Mouse (Mus musculus) midbrain, embryonic 11.5 days (tissue): ENCODE data around the gene Npas3. TPM values are rescaled to one million over a fixed set of nuclear protein-coding genes. Genes with fewer than 3 reads are reported as not detected.

Source experiments
- ATAC-seq: fragments of 200-750 bp; cut with Nextera tagmentation; 2 replicates; pipeline ENCODE4 v1.8.0; 2017; ENCODE audit warnings: moderate TSS enrichment, moderate library complexity; ENCODE audit not compliant: low FRiP score
- DNase-seq: peaks from one replicate; pipeline ENCODE4 v3.0.0; 2015; ENCODE audit warnings: low spot score; ENCODE audit errors: missing footprints
- H3K27ac ChIP-seq: fragments of 300-500 bp; sonication (generic); 2 replicates; pipeline ENCODE4 v1.5.1; 2014; ENCODE audit warnings: low read depth, low read length
- H3K27me3 ChIP-seq: fragments of 300-500 bp; sonication (generic); 2 replicates; pipeline ENCODE4 v1.6.1; 2014; ENCODE audit warnings: mild to moderate bottlenecking, low read length, moderate library complexity, mixed read lengths; ENCODE audit not compliant: control insufficient read depth, insufficient read depth
- H3K36me3 ChIP-seq: fragments of 300-500 bp; sonication (generic); 2 replicates; pipeline ENCODE4 v1.6.1; 2014; ENCODE audit warnings: mild to moderate bottlenecking, low read length, moderate library complexity, mixed read lengths; ENCODE audit not compliant: control insufficient read depth, insufficient read depth
- H3K4me1 ChIP-seq: fragments of 300-500 bp; sonication (generic); 2 replicates; pipeline ENCODE4 v1.6.1; 2014; ENCODE audit warnings: low read length; ENCODE audit not compliant: control insufficient read depth, insufficient read depth
- H3K4me2 ChIP-seq: fragments of 300-500 bp; sonication (generic); 2 replicates; pipeline ENCODE4 v1.6.1; 2014; ENCODE audit warnings: mild to moderate bottlenecking, moderate library complexity
- H3K4me3 ChIP-seq: fragments of 300-500 bp; sonication (generic); 2 replicates; pipeline ENCODE4 v1.5.1; 2014; ENCODE audit warnings: low read depth, low read length
- H3K9ac ChIP-seq: fragments of 300-500 bp; sonication (generic); 2 replicates; pipeline ENCODE4 v1.6.1; 2014; ENCODE audit warnings: low read length
- H3K9me3 ChIP-seq: fragments of 300-500 bp; sonication (generic); 2 replicates; pipeline ENCODE4 v1.6.1; 2016; ENCODE audit warnings: low read length; ENCODE audit not compliant: control insufficient read depth
- WGBS: fragments of 180-500 bp; shearing (Covaris S2); extraction: QIAGEN DNeasy Blood & Tissue Kit; methylation state at CpG from one replicate; pipeline ENCODE4 v1.1.7; 2014; 5-methylcytosine and 5-hydroxymethylcytosine counted together
- polyA plus RNA-seq: library from polyadenylated mRNA; unstranded; fragments of >200 nt; fragmentation: Nextera tagmentation; extraction: Ambion mirVana; gene quantifications from 2 replicates; pipeline ENCODE4 v1.2.1, GENCODE M21; 2014

Gene Npas3
- polyA plus RNA-seq, 1 experiment from 2014 or later, result 17.7 TPM

GRCm38 (mm10) chr12:53290846-53291245, 42.4 kb downstream of the Npas3 start:
- no peak overlapping the region for H3K9ac ChIP-seq
- H3K27me3 ChIP-seq, result no peaks in the 10 kb centered on the region
- 87% methylated on average over 10 of the region's 10 CpGs for WGBS
- no peak overlapping the region for H3K27ac ChIP-seq
- no peaks in the 10 kb centered on the region for H3K36me3 ChIP-seq
- DNase-seq (no peak), ATAC-seq (no peak)
- no peak overlapping the region for H3K4me2 ChIP-seq
- H3K4me3 ChIP-seq, result no peak overlapping the region
- no peaks in the 10 kb centered on the region for H3K9me3 ChIP-seq
- H3K4me1 ChIP-seq, result peaks cover 22% of the 10 kb centered on the region

GRCm38 (mm10) chr12:53292010-53292409, 43.5 kb downstream of the Npas3 start:
- Histone ChIP-seq H3K9me3 (no peaks in the 10 kb centered on the region), H3K9ac (peak overlapping the region; percentile 6; the same call in 1 of the 2 replicates), H3K4me2 (peak overlapping the region; percentile 26; the same call in 1 of the 2 replicates), H3K36me3 (no peaks in the 10 kb centered on the region), H3K4me3 (no peak overlapping the region), H3K4me1 (peaks cover 22% of the 10 kb centered on the region), H3K27me3 (no peaks in the 10 kb centered on the region), H3K27ac (peak overlapping the region; percentile 77)
- DNase-seq (no peak), ATAC-seq (no peak)
- WGBS, result 70% methylated on average over 8 of the region's 8 CpGs

- H3K4me3 ChIP-seq, result no peak overlapping the region; the same call in 1 of the 2 replicates
- ATAC-seq (peak; percentile 93), DNase-seq (peak; percentile 93)
- WGBS, result 25% methylated on average over 17 of the region's 17 CpGs
- peaks cover 22% of the 10 kb centered on the region for H3K4me1 ChIP-seq
- H3K27ac ChIP-seq, result peak overlapping the region; percentile 77
- H3K4me2 ChIP-seq, result peak overlapping the region; percentile 26; the same call in 1 of the 2 replicates
- no peaks in the 10 kb centered on the region for H3K36me3 ChIP-seq
- no peaks in the 10 kb centered on the region for H3K27me3 ChIP-seq
- H3K9ac ChIP-seq, result peak overlapping the region; percentile 6; the same call in 1 of the 2 replicates
- no peaks in the 10 kb centered on the region for H3K9me3 ChIP-seq
Observed at GRCm38 (mm10) chr12:53292508-53293300, 44.2 kb downstream of the Npas3 start.

GRCm38 (mm10) chr12:53294011-53294410, 45.5 kb downstream of the Npas3 start:
- Histone ChIP-seq H3K27ac (no peak overlapping the region), H3K27me3 (no peaks in the 10 kb centered on the region), H3K36me3 (no peaks in the 10 kb centered on the region), H3K4me1 (peaks cover 22% of the 10 kb centered on the region), H3K9ac (no peak overlapping the region), H3K9me3 (no peaks in the 10 kb centered on the region), H3K4me2 (no peak overlapping the region), H3K4me3 (no peak overlapping the region)
- WGBS, result 97% methylated on average over 7 of the region's 7 CpGs
- ATAC-seq (no peak), DNase-seq (no peak)

GRCm38 (mm10) chr12:53295747-53296146, 47.3 kb downstream of the Npas3 start:
- ATAC-seq (no peak), DNase-seq (no peak)
- Histone ChIP-seq H3K27ac (no peak overlapping the region; the same call in 1 of the 2 replicates), H3K4me1 (peaks cover 22% of the 10 kb centered on the region), H3K4me2 (no peak overlapping the region), H3K27me3 (no peaks in the 10 kb centered on the region), H3K9me3 (no peaks in the 10 kb centered on the region), H3K9ac (no peak overlapping the region), H3K4me3 (no peak overlapping the region), H3K36me3 (no peaks in the 10 kb centered on the region)
- 82% methylated on average over 7 of the region's 7 CpGs for whole genome bisulfite sequencing

GRCm38 (mm10) chr12:53297946-53298840, 49.7 kb downstream of the Npas3 start:
- H3K4me3 ChIP-seq, result no peak overlapping the region
- ATAC-seq (no peak), DNase-seq (no peak)
- no peaks in the 10 kb centered on the region for H3K27me3 ChIP-seq
- no peaks in the 10 kb centered on the region for H3K9me3 ChIP-seq
- H3K27ac ChIP-seq, result no peak overlapping the region
- H3K4me2 ChIP-seq, result no peak overlapping the region
- H3K36me3 ChIP-seq, result no peaks in the 10 kb centered on the region
- WGBS, result 88% methylated on average over 16 of the region's 16 CpGs
- H3K4me1 ChIP-seq, result peaks cover 8% of the 10 kb centered on the region
- H3K9ac ChIP-seq, result no peak overlapping the region

GRCm38 (mm10) chr12:53300964-53301363, 52.5 kb downstream of the Npas3 start:
- ATAC-seq (no peak), DNase-seq (no peak)
- Histone ChIP-seq H3K9ac (no peak overlapping the region), H3K4me3 (no peak overlapping the region), H3K9me3 (no peaks in the 10 kb centered on the region), H3K27me3 (no peaks in the 10 kb centered on the region), H3K4me2 (no peak overlapping the region), H3K27ac (no peak overlapping the region), H3K4me1 (no peaks in the 10 kb centered on the region), H3K36me3 (no peaks in the 10 kb centered on the region)
- 45% methylated on average over 2 of the region's 2 CpGs for WGBS

- Histone ChIP-seq H3K36me3 (no peaks in the 10 kb centered on the region), H3K9ac (no peak overlapping the region), H3K4me2 (no peak overlapping the region), H3K27me3 (no peaks in the 10 kb centered on the region), H3K27ac (no peak overlapping the region), H3K4me1 (no peaks in the 10 kb centered on the region), H3K4me3 (no peak overlapping the region), H3K9me3 (no peaks in the 10 kb centered on the region)
- WGBS, result 87% methylated on average over 3 of the region's 3 CpGs
- ATAC-seq (no peak), DNase-seq (no peak)
Observed at GRCm38 (mm10) chr12:53302129-53302528, 53.7 kb downstream of the Npas3 start.

GRCm38 (mm10) chr12:53316715-53317114, 68.2 kb downstream of the Npas3 start:
- Histone ChIP-seq H3K9ac (no peak overlapping the region), H3K4me1 (no peaks in the 10 kb centered on the region), H3K36me3 (no peaks in the 10 kb centered on the region), H3K9me3 (no peaks in the 10 kb centered on the region), H3K4me2 (no peak overlapping the region), H3K4me3 (no peak overlapping the region), H3K27ac (no peak overlapping the region), H3K27me3 (no peaks in the 10 kb centered on the region)
- DNase-seq (no peak), ATAC-seq (no peak)
- WGBS, result 47% methylated on average over 2 of the region's 2 CpGs
